Mouse (Mus musculus) left cerebral cortex, adult 2 months (tissue): ENCODE results near the gene Col9a3. TPM values are rescaled to one million over a fixed set of nuclear protein-coding genes. Genes with fewer than 3 reads are reported as not detected.

Experiments
- DNase-seq, 2 experiments: peaks; one replicate each; pipeline ENCODE4 v3.0.0; 2021 to 2022; ENCODE audit warnings: low spot score in 2 of 2, mixed read lengths in 1 of 2; ENCODE audit errors: extremely low spot score in 1 of 2
- H3K27ac ChIP-seq: fragments of 200-600 bp; 2 replicates; pipeline ENCODE4 v1.8.1; 2022
- H3K4me3 ChIP-seq: fragments of 200-600 bp; 2 replicates; pipeline ENCODE4 v1.8.1; 2022
- CTCF ChIP-seq: fragments of 200-600 bp; IDR thresholded peaks from 2 replicates; pipeline ENCODE4 v1.8.1; 2022; ENCODE audit warnings: antibody characterized with exemption, mild to moderate bottlenecking, moderate library complexity
- intact Hi-C: fragments of 180-260 bp; cut with DNase I; formaldehyde crosslinking; loops from one replicate; pipeline ENCODE4 v1.15.1; 2025
- total RNA-seq, 2 experiments: library from RNA; stranded (reverse); gene quantifications; 2 replicates each; pipeline ENCODE4 v1.2.3; 2021

The Col9a3 gene
- total RNA-seq, 2 experiments from 2014 or later: 5.1 to 7.2 TPM

- no peak for TF ChIP-seq CTCF
- H3K4me3 ChIP-seq: no peak within 1 kb of the TSS
- DNase-seq: no peak
Measured at GRCm38 (mm10) chr2:180642555-180643260, 45.1 kb downstream of the Col9a3 start, which contains the start of gene Tcfl5. TSS of gene Tcfl5 (minus strand) at chr2:180642708.

DNA sequence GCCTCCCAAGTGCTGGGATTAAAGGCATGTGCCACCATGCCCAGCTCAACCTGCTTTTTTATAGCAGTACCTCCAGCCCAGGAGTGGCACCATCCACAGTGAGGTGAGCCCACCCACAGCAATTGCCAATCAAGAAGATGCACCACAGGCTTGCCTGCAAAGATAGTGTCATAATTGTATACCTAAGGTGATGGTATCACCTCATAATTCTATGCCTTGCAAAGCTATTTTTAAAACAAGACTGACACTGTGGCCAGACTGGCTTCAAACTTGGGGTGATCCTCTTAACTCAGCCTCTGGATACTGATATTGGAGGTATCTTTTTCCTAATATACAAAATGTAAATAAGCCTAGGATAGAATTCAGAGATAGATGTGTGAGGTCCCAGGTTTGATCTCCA is 46.0 kb downstream of the Col9a3 start:
- no peak for TF ChIP-seq CTCF
- no peak for DNase-seq
- no peak overlapping the region for H3K27ac ChIP-seq
- intact Hi-C loops: no loop called here
- H3K4me3 ChIP-seq: no peak overlapping the region

More at GRCm38 (mm10) chr2:180642555-180643260, 45.1 kb downstream of the Col9a3 start, which contains the start of gene Tcfl5:
- intact Hi-C loops: no loop called here
- no peak within 1 kb of the TSS for H3K27ac ChIP-seq

- TF ChIP-seq CTCF: peak; percentile 17; the same call in 1 of the 2 replicates
- no peak for DNase-seq
- intact Hi-C loops: no loop called here
Measured at GRCm38 (mm10) chr2:180646841-180647240, 49.3 kb downstream of the Col9a3 start.

GRCm38 (mm10) chr2:180654666-180655065 is 57.1 kb downstream of the Col9a3 start:
- DNase-seq: no peak
- Histone ChIP-seq H3K27ac (no peak overlapping the region), H3K4me3 (no peak overlapping the region)
- TF ChIP-seq CTCF: no peak
- intact Hi-C loops: loop anchor here (5.0 kb wide), 2 partner anchors 62 to 93 kb away; no protein-coding TSS in a partner anchor

More at GRCm38 (mm10) chr2:180646841-180647240, 49.3 kb downstream of the Col9a3 start:
- no peak overlapping the region for H3K27ac ChIP-seq
- no peak overlapping the region for H3K4me3 ChIP-seq

GRCm38 (mm10) chr2:180655150-180655549 is 57.6 kb downstream of the Col9a3 start:
- no peak for TF ChIP-seq CTCF
- no peak overlapping the region for H3K4me3 ChIP-seq
- no peak for DNase-seq
- intact Hi-C loops: loop anchor here (5.0 kb wide), 2 partner anchors 63 to 92 kb away; no protein-coding TSS in a partner anchor
- H3K27ac ChIP-seq: no peak overlapping the region

DNA sequence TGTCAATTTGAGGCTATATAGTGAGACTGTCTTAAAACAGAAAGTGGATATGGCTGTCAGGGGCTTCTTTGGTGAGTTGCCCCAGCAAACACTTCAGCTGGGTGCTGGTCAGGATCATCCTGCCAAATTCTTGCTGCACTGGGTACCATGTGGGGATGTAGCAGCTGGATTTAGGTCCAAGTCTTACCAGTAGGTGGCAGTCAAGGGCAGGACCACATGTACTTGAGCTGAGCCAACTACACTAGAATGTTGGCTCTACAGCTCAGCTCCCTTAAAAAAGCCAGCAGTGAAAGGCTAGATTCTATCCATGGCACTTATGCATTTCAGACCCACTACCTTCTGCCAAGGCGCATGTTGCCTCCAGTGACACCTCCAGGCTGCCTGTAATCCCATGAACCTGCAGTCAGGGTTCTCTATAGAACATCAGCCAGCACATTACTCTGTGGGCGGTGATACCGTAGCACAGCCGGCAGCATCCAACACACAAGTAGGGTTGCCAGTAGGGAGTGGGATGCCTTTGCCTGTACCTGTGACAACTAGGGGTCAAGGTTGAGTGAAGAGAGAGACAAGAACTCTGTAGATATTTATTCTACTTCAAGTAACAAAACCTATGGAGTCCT is 59.9 kb downstream of the Col9a3 start:
- intact Hi-C loops: loop anchor here (5.0 kb wide), 2 partner anchors 65 to 90 kb away; no protein-coding TSS in a partner anchor
- H3K4me3 ChIP-seq: no peak overlapping the region
- H3K27ac ChIP-seq: no peak overlapping the region
- TF ChIP-seq CTCF: peak; percentile 82
- peak; percentile 71 to 75 for DNase-seq

- no peak for TF ChIP-seq CTCF
- DNase-seq: no peak
- H3K4me3 ChIP-seq: no peak overlapping the region
- intact Hi-C loops: loop anchor here (5.0 kb wide), 2 partner anchors 66 to 89 kb away; no protein-coding TSS in a partner anchor
- H3K27ac ChIP-seq: no peak overlapping the region
Measured at GRCm38 (mm10) chr2:180658381-180658780, 60.8 kb downstream of the Col9a3 start.

GRCm38 (mm10) chr2:180659353-180660150 is 62.0 kb downstream of the Col9a3 start:
- no peak for TF ChIP-seq CTCF
- intact Hi-C loops: loop anchor here (5.0 kb wide), 2 partner anchors 67 to 88 kb away; no protein-coding TSS in a partner anchor
- no peak for DNase-seq
- Histone ChIP-seq H3K4me3 (no peak overlapping the region), H3K27ac (no peak overlapping the region)

- no peak for TF ChIP-seq CTCF
- intact Hi-C loops: no loop called here
- no peak for DNase-seq
- H3K4me3 ChIP-seq: no peak overlapping the region
- no peak overlapping the region for H3K27ac ChIP-seq
Measured at GRCm38 (mm10) chr2:180660521-180660920, 62.9 kb downstream of the Col9a3 start.

GRCm38 (mm10) chr2:180662008-180662407 is 64.4 kb downstream of the Col9a3 start:
- intact Hi-C loops: no loop called here
- no peak for TF ChIP-seq CTCF
- Histone ChIP-seq H3K4me3 (no peak overlapping the region), H3K27ac (no peak overlapping the region)
- DNase-seq: no peak

Other genes starting within 250 kb of the Col9a3 start
- gene Slco4a1, start 141.5 kb upstream of the Col9a3 start, total RNA-seq: 1 to 10 TPM; 2.6 to 3.1 TPM
- 1 to 10 TPM; 6.0 to 7.9 TPM for gene Ntsr1, start 97.8 kb upstream of the Col9a3 start, total RNA-seq
- 10 to 100 TPM; 18.4 to 22.0 TPM for gene Mrgbp, start 16.5 kb upstream of the Col9a3 start, total RNA-seq
- gene Ogfr, start 8.5 kb upstream of the Col9a3 start, total RNA-seq: 10 to 100 TPM; 30.7 to 35.5 TPM
- gene Tcfl5, start 44.9 kb downstream of the Col9a3 start, total RNA-seq: 1 to 10 TPM in 1 of 2 experiments, under 1 TPM in 1; 0.86 to 1.3 TPM
- gene Dido1, start 112.2 kb downstream of the Col9a3 start, total RNA-seq: 10 to 100 TPM; 59.5 to 60.2 TPM
- gene Gid8, start 112.3 kb downstream of the Col9a3 start, total RNA-seq: 10 to 100 TPM; 62.9 to 65.5 TPM
- gene Slc17a9, start 127.5 kb downstream of the Col9a3 start, total RNA-seq: under 1 TPM in 1 of 2 experiments, not detected in 1; 0.57 TPM
- gene Bhlhe23, start 179.1 kb downstream of the Col9a3 start, total RNA-seq: not detected